Comparison of ENCODE assay signal across 14 mouse cellular contexts in the genomic region with DNA sequence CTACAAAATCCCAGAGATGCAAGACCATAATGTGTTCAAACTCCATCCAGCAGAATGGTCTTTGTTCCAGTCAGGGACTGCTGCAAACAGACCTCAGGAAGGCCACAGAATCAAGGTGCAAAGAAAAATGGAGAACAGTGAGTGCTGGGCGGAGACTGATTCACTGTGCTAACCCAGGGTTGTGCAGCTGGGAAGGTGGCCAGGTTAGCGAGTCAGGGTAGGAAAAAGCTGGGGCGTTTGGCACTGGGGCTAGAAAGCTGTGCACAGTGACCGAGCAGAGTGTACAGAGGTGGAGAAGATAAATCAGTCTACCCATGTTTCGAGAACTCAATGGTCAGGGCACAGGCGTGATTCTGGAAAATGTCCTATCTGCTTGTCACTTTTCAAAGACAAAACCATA.
"Had no signal": no experiment of that assay in that cellular context is flagged by ENCODE, and none has a peak within 500 bp of the region (broad histone marks: within the 10 kb centered on the region; RNA-seq: fewer than 3 reads in every experiment).

No protein-coding gene starts in this region.

- H3K9ac ChIP-seq: limb, embryonic 15.5 days; liver, embryonic 12.5 days; lung, embryonic 14.5 days; neural tube, embryonic 13.5 days had no signal

- H3K4me1 ChIP-seq: limb, embryonic 15.5 days; liver, embryonic 12.5 days had no signal

- H3K4me3 ChIP-seq: limb, embryonic 15.5 days; liver, embryonic 12.5 days; midbrain, embryonic 10.5 days; neural tube, embryonic 13.5 days had no signal

- DNase-seq: kidney, postnatal 36 days; layer of hippocampus, adult 9-11 months; layer of hippocampus, postnatal 36 days; lung, embryonic 14.5 days; lung, postnatal 10 days; lung, postnatal 4 days; right cerebral cortex, adult 18-20 months; right cerebral cortex, postnatal 25 days; thymus, postnatal 36 days had no signal

- H3K27ac ChIP-seq: limb, embryonic 15.5 days; liver, embryonic 12.5 days; midbrain, embryonic 10.5 days; neural tube, embryonic 13.5 days had no signal

- H3K36me3 ChIP-seq: limb, embryonic 15.5 days; liver, embryonic 12.5 days; midbrain, embryonic 10.5 days; neural tube, embryonic 13.5 days had no signal

- H3K9me3 ChIP-seq: limb, embryonic 15.5 days; liver, embryonic 12.5 days; midbrain, embryonic 10.5 days; neural tube, embryonic 13.5 days had no signal

- H3K4me2 ChIP-seq: limb, embryonic 15.5 days; liver, embryonic 12.5 days; lung, embryonic 14.5 days; neural tube, embryonic 13.5 days had no signal

- H3K27me3 ChIP-seq: limb, embryonic 15.5 days; liver, embryonic 12.5 days; neural tube, embryonic 13.5 days had no signal

- ATAC-seq: liver, embryonic 12.5 days; midbrain, embryonic 16.5 days had no signal
